In genomic region chr16:95432540-95432971, GRCm38 (mm10) we compare ENCODE assay signal across 15 mouse cellular contexts.
DNase-seq lines count a peak whose midpoint lies in the region; ATAC-seq and TF ChIP-seq lines count a peak whose summit lies in the region.
"Had no signal": no experiment of that assay in that cellular context is flagged by ENCODE, and none has a peak within 500 bp of the region (broad histone marks: within the 10 kb centered on the region; RNA-seq: fewer than 3 reads in every experiment).

No protein-coding gene starts in this region.

- no peaks in the 10 kb centered on the region for H3K79me2 ChIP-seq in myocyte (ENCODE audit: control insufficient read depth, insufficient read depth)

- TF ChIP-seq POLR2A in limb, embryonic 14.5 days (IDR thresholded peaks at IDR 0.05; ENCODE audit: borderline replicate concordance, extremely low read depth, insufficient read depth, insufficient read length): no peak
- TF ChIP-seq POLR2A in myocyte (IDR thresholded peaks at IDR 0.05; ENCODE audit: insufficient read length, low read depth): no peak

- peak; percentile 51; the same call in 1 of the 2 replicates for ATAC-seq in limb, embryonic 14.5 days (ENCODE audit: low FRiP score, low read depth)
- ATAC-seq in granulocyte monocyte progenitor cell, adult 5-6 weeks (replicated peaks; ENCODE audit: poor library complexity, severe bottlenecking): peak; percentile 16; the same call in 1 of the 2 replicates
- peak; percentile 61 for ATAC-seq in heart, embryonic 16.5 days (replicated peaks; ENCODE audit: extremely low read depth, insufficient read depth, low FRiP score)
- ATAC-seq: forebrain, embryonic 13.5 days had no signal

- DNase-seq in limb, embryonic 14.5 days (ENCODE audit: low spot score): no peak
- no peak for DNase-seq in limb, embryonic 10.5 days (ENCODE audit: low spot score)
- no peak for DNase-seq in cerebellum, postnatal 4 days (ENCODE audit: low spot score in 2 of 2)
- DNase-seq in urinary bladder, postnatal 36 days (ENCODE audit: low spot score in 2 of 2): no peak
- DNase-seq in testis, postnatal 14 days (ENCODE audit: low spot score): no peak
- DNase-seq: adrenal gland, postnatal 36 days; kidney, adult 9 months; lung, embryonic 14.5 days; right cerebral cortex, adult 18-20 months had no signal

- WGBS in limb, embryonic 14.5 days: 67% methylated on average over 2 of the region's 2 CpGs
- 77% methylated on average over 2 of the region's 2 CpGs for WGBS in limb, embryonic 10.5 days
- 38% methylated on average over 2 of the region's 2 CpGs for WGBS in heart, embryonic 16.5 days

- H3K4me2 ChIP-seq in limb, embryonic 14.5 days (replicated peaks; ENCODE audit: low read depth, low read length, severe bottlenecking): no peak overlapping the region
- H3K4me2 ChIP-seq in heart, embryonic 16.5 days (ENCODE audit: low read depth, low read length): no peak overlapping the region
- H3K4me2 ChIP-seq in myocyte (ENCODE audit: low read depth): no peak overlapping the region
- H3K4me2 ChIP-seq: forebrain, embryonic 13.5 days; hindbrain, embryonic 15.5 days; lung, embryonic 14.5 days; neural tube, embryonic 15.5 days had no signal

- H3K9me3 ChIP-seq in limb, embryonic 14.5 days (ENCODE audit: control insufficient read depth, low read length): no peaks in the 10 kb centered on the region
- no peaks in the 10 kb centered on the region for H3K9me3 ChIP-seq in limb, embryonic 10.5 days (replicated peaks)
- no peaks in the 10 kb centered on the region for H3K9me3 ChIP-seq in heart, embryonic 16.5 days (replicated peaks; ENCODE audit: control insufficient read depth, low read length)
- H3K9me3 ChIP-seq: forebrain, embryonic 13.5 days; hindbrain, embryonic 15.5 days; neural tube, embryonic 15.5 days had no signal

- peaks cover 17% of the 10 kb centered on the region for H3K4me1 ChIP-seq in limb, embryonic 14.5 days (ENCODE audit: control insufficient read depth, insufficient read depth, low read length)
- H3K4me1 ChIP-seq in limb, embryonic 10.5 days: peaks cover 25% of the 10 kb centered on the region
- peaks cover 19% of the 10 kb centered on the region for H3K4me1 ChIP-seq in heart, embryonic 16.5 days (ENCODE audit: control insufficient read depth, insufficient read depth, low read length)
- H3K4me1 ChIP-seq: forebrain, embryonic 13.5 days; hindbrain, embryonic 15.5 days; neural tube, embryonic 15.5 days had no signal

- H3K36me3 ChIP-seq in limb, embryonic 14.5 days (ENCODE audit: control insufficient read depth, insufficient read depth, low read length): no peaks in the 10 kb centered on the region
- no peaks in the 10 kb centered on the region for H3K36me3 ChIP-seq in limb, embryonic 10.5 days
- no peaks in the 10 kb centered on the region for H3K36me3 ChIP-seq in heart, embryonic 16.5 days (ENCODE audit: control insufficient read depth, insufficient read depth)
- no peaks in the 10 kb centered on the region for H3K36me3 ChIP-seq in myocyte (ENCODE audit: control insufficient read depth, insufficient read depth)
- H3K36me3 ChIP-seq: hindbrain, embryonic 15.5 days; neural tube, embryonic 15.5 days had no signal

- H3K27me3 ChIP-seq in limb, embryonic 14.5 days (ENCODE audit: control insufficient read depth, insufficient read depth, low read length): no peaks in the 10 kb centered on the region
- no peaks in the 10 kb centered on the region for H3K27me3 ChIP-seq in limb, embryonic 10.5 days (ENCODE audit: low read depth, poor library complexity, severe bottlenecking)
- H3K27me3 ChIP-seq in heart, embryonic 16.5 days (ENCODE audit: control insufficient read depth, insufficient read depth, low read length): no peaks in the 10 kb centered on the region
- H3K27me3 ChIP-seq in myocyte (ENCODE audit: control insufficient read depth, insufficient read depth, insufficient read length): peaks cover 6% of the 10 kb centered on the region
- H3K27me3 ChIP-seq: forebrain, embryonic 13.5 days; hindbrain, embryonic 15.5 days; neural tube, embryonic 15.5 days had no signal

- H3K27ac ChIP-seq in limb, embryonic 14.5 days (replicated peaks; ENCODE audit: low read depth, low read length): no peak overlapping the region
- H3K27ac ChIP-seq in limb, embryonic 10.5 days: no peak overlapping the region
- peak overlapping the region; percentile 74 for H3K27ac ChIP-seq in heart, embryonic 16.5 days (ENCODE audit: low read length)
- H3K27ac ChIP-seq: forebrain, embryonic 13.5 days; hindbrain, embryonic 15.5 days; neural tube, embryonic 15.5 days had no signal

- H3K9ac ChIP-seq in limb, embryonic 14.5 days (ENCODE audit: low read depth, low read length, severe bottlenecking): no peak overlapping the region
- H3K9ac ChIP-seq in heart, embryonic 16.5 days (ENCODE audit: low read length): no peak overlapping the region
- H3K9ac ChIP-seq: forebrain, embryonic 13.5 days; hindbrain, embryonic 15.5 days; lung, embryonic 14.5 days; neural tube, embryonic 15.5 days had no signal

- no peak overlapping the region for H3K4me3 ChIP-seq in limb, embryonic 14.5 days (replicated peaks; ENCODE audit: low read length)
- no peak overlapping the region for H3K4me3 ChIP-seq in limb, embryonic 10.5 days
- H3K4me3 ChIP-seq in heart, embryonic 16.5 days (ENCODE audit: low read length): no peak overlapping the region
- H3K4me3 ChIP-seq in myocyte: no peak overlapping the region
- H3K4me3 ChIP-seq: forebrain, embryonic 13.5 days; hindbrain, embryonic 15.5 days; neural tube, embryonic 15.5 days had no signal

- H3ac ChIP-seq in myocyte (ENCODE audit: control insufficient read depth, insufficient read length): no peak overlapping the region

TF ChIP-seq in myocyte, 11 proteins besides CTCF, POLR2A, EP300 and RAD21:
- TF ChIP-seq TCF3 (IDR thresholded peaks at IDR 0.05; ENCODE audit: insufficient read length, low read depth) (peak; percentile 76), MYOG (IDR thresholded peaks at IDR 0.05; ENCODE audit: control insufficient read depth in 1 of 3, insufficient read depth in 1 of 3, insufficient read length in 2 of 3, low read depth in 2 of 3) (peak; percentile 48 to 91 (median 88)), REST (IDR thresholded peaks at IDR 0.05; ENCODE audit: insufficient read depth, insufficient read length) (no peak), POLR2AphosphoS2 (IDR thresholded peaks at IDR 0.05; ENCODE audit: insufficient read length, low read depth) (no peak), CEBPB (IDR thresholded peaks at IDR 0.05; ENCODE audit: insufficient read depth, poor library complexity, severe bottlenecking) (no peak), MYOD1 (IDR thresholded peaks at IDR 0.05; ENCODE audit: control insufficient read depth in 1 of 3, insufficient read length in 2 of 3, low read depth in 2 of 3) (peak; percentile 24 to 98 (median 80)), USF1 (IDR thresholded peaks at IDR 0.05; ENCODE audit: low read depth) (no peak)
TF ChIP-seq in myocyte: peak in this region for 3.
